Mouse (Mus musculus) cerebellum, adult 2 months (tissue): ENCODE measurements around the gene Plekha6.

Source experiments
- CTCF ChIP-seq: fragments of 200-500 bp; IDR thresholded peaks from 2 replicates; pipeline ENCODE4 v1.5.1; 2011; ENCODE audit warnings: low read depth, mild to moderate bottlenecking, control low read depth, low read length, moderate library complexity, borderline replicate concordance; ENCODE audit not compliant: insufficient read depth
- POLR2A ChIP-seq: fragments of 200-500 bp; IDR thresholded peaks from 2 replicates; pipeline ENCODE4 v1.6.1; 2011; ENCODE audit warnings: low read length, control low read depth, borderline replicate concordance; ENCODE audit not compliant: insufficient read depth

GRCm38 (mm10) chr1:133244668-133245067 lies 80.7 kb downstream of the Plekha6 start:
- TF ChIP-seq POLR2A (no peak), CTCF (no peak)
